Comparison of ENCODE assay signal across 8 mouse cellular contexts in genomic region chr5:122900558-122901171, GRCm38 (mm10). TPM values are rescaled to one million over a fixed set of nuclear protein-coding genes. Genes with fewer than 3 reads are reported as not detected.
DNase-seq lines count a peak whose midpoint lies in the region; ATAC-seq and TF ChIP-seq lines count a peak whose summit lies in the region.

No protein-coding gene starts in this region.

- TF ChIP-seq CTCF in lung, adult 2 months (IDR thresholded peaks at IDR 0.05; ENCODE audit: insufficient read depth, low read length): no peak
- no peak; the same call in 1 of the 2 replicates for TF ChIP-seq CTCF in hindbrain, postnatal 0 days (IDR thresholded peaks at IDR 0.05; ENCODE audit: low read depth)

- H3K4me3 ChIP-seq in lung, adult 2 months (replicated peaks; ENCODE audit: extremely low read depth, low read depth, low read length): peak overlapping the region; percentile 61
- peak overlapping the region; percentile 85 for H3K4me3 ChIP-seq in embryonic facial prominence, embryonic 10.5 days
- peak overlapping the region; percentile 86 for H3K4me3 ChIP-seq in hindbrain, postnatal 0 days (ENCODE audit: low read length)
- peak overlapping the region; percentile 96 for H3K4me3 ChIP-seq in neural tube, embryonic 12.5 days

- 5% methylated on average over 33 of the region's 33 CpGs for WGBS in lung, adult 2 months
- WGBS in embryonic facial prominence, embryonic 10.5 days: 4% methylated on average over 33 of the region's 33 CpGs
- WGBS in hindbrain, postnatal 0 days: 2% methylated on average over 33 of the region's 33 CpGs
- WGBS in neural tube, embryonic 12.5 days: 3% methylated on average over 33 of the region's 33 CpGs

- H3K27me3 ChIP-seq in embryonic facial prominence, embryonic 10.5 days (replicated peaks; ENCODE audit: low read depth, poor library complexity, severe bottlenecking): 0 out of 2 replicates have a peak, but pooled peaks cover 4% of the 10 kb centered on the region
- H3K27me3 ChIP-seq in hindbrain, postnatal 0 days (ENCODE audit: insufficient read depth, low read length): no peaks in the 10 kb centered on the region
- H3K27me3 ChIP-seq in neural tube, embryonic 12.5 days (replicated peaks): no peaks in the 10 kb centered on the region

- peaks cover 5% of the 10 kb centered on the region for H3K4me1 ChIP-seq in lung, adult 2 months (ENCODE audit: control insufficient read depth, insufficient read depth, low read length)
- H3K4me1 ChIP-seq in embryonic facial prominence, embryonic 10.5 days: peaks cover 40% of the 10 kb centered on the region
- H3K4me1 ChIP-seq in hindbrain, postnatal 0 days (ENCODE audit: insufficient read depth, low read length): peaks cover 8% of the 10 kb centered on the region; the same call in 1 of the 2 replicates
- H3K4me1 ChIP-seq in neural tube, embryonic 12.5 days: peaks cover 19% of the 10 kb centered on the region

- no peak for ATAC-seq in hindbrain, postnatal 0 days
- no peak for ATAC-seq in neural tube, embryonic 12.5 days (ENCODE audit: low FRiP score, low read depth)

- H3K4me2 ChIP-seq in hindbrain, postnatal 0 days (ENCODE audit: low read depth, low read length): peak overlapping the region; percentile 90
- H3K4me2 ChIP-seq in neural tube, embryonic 12.5 days (replicated peaks): peak overlapping the region; percentile 83

- TF ChIP-seq POLR2A in lung, adult 2 months (IDR thresholded peaks at IDR 0.05; ENCODE audit: borderline replicate concordance, extremely low read depth, low read depth, low read length): no peak

- H3K9ac ChIP-seq in hindbrain, postnatal 0 days (replicated peaks; ENCODE audit: low read length): peak overlapping the region; percentile 84
- peak overlapping the region; percentile 98 for H3K9ac ChIP-seq in neural tube, embryonic 12.5 days

- no peaks in the 10 kb centered on the region for H3K9me3 ChIP-seq in embryonic facial prominence, embryonic 10.5 days
- no peaks in the 10 kb centered on the region for H3K9me3 ChIP-seq in hindbrain, postnatal 0 days (ENCODE audit: low read length)
- no peaks in the 10 kb centered on the region for H3K9me3 ChIP-seq in neural tube, embryonic 12.5 days

- H3K27ac ChIP-seq in embryonic facial prominence, embryonic 10.5 days (replicated peaks): peak overlapping the region; percentile 96
- peak overlapping the region; percentile 93 for H3K27ac ChIP-seq in hindbrain, postnatal 0 days
- peak overlapping the region; percentile 86 for H3K27ac ChIP-seq in neural tube, embryonic 12.5 days

- no peak for DNase-seq in lung, adult 2 months
- DNase-seq in lung, postnatal 10 days: no peak
- no peak for DNase-seq in embryonic facial prominence, embryonic 10.5 days (ENCODE audit: low spot score)
- no peak for DNase-seq in hindbrain, postnatal 0 days (ENCODE audit: low spot score)
- no peak for DNase-seq in gastrocnemius, adult 18-20 months (ENCODE audit: low spot score)
- no peak for DNase-seq in spleen, postnatal 36 days (ENCODE audit: low spot score in 2 of 2)
- DNase-seq in c-Kit-positive CD71-positive TER-119-positive erythroid progenitor cells, embryonic 14.5 days (ENCODE audit: low spot score): no peak

- peaks cover 7% of the 10 kb centered on the region; the same call in 1 of the 2 replicates for H3K36me3 ChIP-seq in embryonic facial prominence, embryonic 10.5 days (replicated peaks)
- no peaks in the 10 kb centered on the region for H3K36me3 ChIP-seq in hindbrain, postnatal 0 days (ENCODE audit: insufficient read depth, low read length)
- no peaks in the 10 kb centered on the region for H3K36me3 ChIP-seq in neural tube, embryonic 12.5 days

RNA-seq across cellular contexts. Expression of gene Rnf34, which starts 50.8 kb away (rescaled TPM):
- 7.8 and 9.6 TPM in 2 replicates for polyA plus RNA-seq in lung, adult 2 months (2012; rRNA removed)
- polyA plus RNA-seq in embryonic facial prominence, embryonic 10.5 days (2016; fragmentation: Nextera tagmentation; extraction: Ambion mirVana): 48.5 and 48.7 TPM in 2 replicates
- 23.8 and 37.2 TPM in 2 replicates for total RNA-seq in hindbrain, postnatal 0 days (2014; rRNA removed)
- polyA plus RNA-seq in hindbrain, postnatal 0 days (2015; fragmentation: Nextera tagmentation; extraction: Ambion mirVana): 43.0 and 46.2 TPM in 2 replicates
- polyA plus RNA-seq in neural tube, embryonic 12.5 days (2016; fragmentation: Nextera tagmentation; extraction: Ambion mirVana): 52.8 and 54.0 TPM in 2 replicates
- 10 to 100 TPM; 17.6 to 20.7 TPM for total RNA-seq in gastrocnemius, adult 18-20 months (2021)
